Mouse (Mus musculus) embryonic stem cell, embryonic (primary cell): Measurements from ENCODE around the gene Rab11fip3.

ENCODE experiments used
- CTCF ChIA-PET, 4 experiments: fragments of 300-600 bp in 2 of 4; fragments of 350-600 bp in 2 of 4; sonication (Branson Sonifier 250); formaldehyde crosslinking; loops; one replicate each; lab custom pipeline; 2022; ENCODE audit warnings: inconsistent platforms in 2 of 4; lab: Charles Lee
- POLR2A ChIA-PET, 4 experiments: fragments of 300-600 bp in 2 of 4; fragments of 350-600 bp in 2 of 4; sonication (Branson Sonifier 250); formaldehyde crosslinking; loops; one replicate each; lab custom pipeline; 2022; ENCODE audit warnings: antibody characterized with exemption in 4 of 4, inconsistent platforms in 1 of 4; lab: Charles Lee

Gene Rab11fip3

GRCm38 (mm10) chr17:26005731-26006450 is 63.5 kb downstream of the Rab11fip3 start:
- CTCF ChIA-PET: interaction anchor here in 1 of 4 experiments (0.6 kb wide), 1 partner anchor 12 kb away, joined by 3 read pairs; no protein-coding TSS in a partner anchor

GRCm38 (mm10) chr17:26004711-26005110 is 64.6 kb downstream of the Rab11fip3 start:
- POLR2A ChIA-PET: interaction anchor here in 1 of 4 experiments (0.7 to 4.3 kb wide), 3 partner anchors 19 to 204 kb away, joined by 3 to 19 read pairs (median 3); partner anchors contain the start of gene Capn15

More at GRCm38 (mm10) chr17:26005731-26006450, 63.5 kb downstream of the Rab11fip3 start:
- POLR2A ChIA-PET: interaction anchor here in 2 of 4 experiments (0.6 to 4.3 kb wide), 5 partner anchors 9 to 216 kb away, joined by 3 to 19 read pairs (median 4); partner anchors contain the start of genes Capn15 (in 1 of the 2) and Decr2 (in 1 of the 2)

GRCm38 (mm10) chr17:26003864-26004263 is 65.5 kb downstream of the Rab11fip3 start:
- CTCF ChIA-PET: interaction anchor here in 2 of 4 experiments (0.6 to 1.9 kb wide), 2 partner anchors 8 to 94 kb away, joined by 3 to 10 read pairs; no protein-coding TSS in a partner anchor
- POLR2A ChIA-PET: interaction anchor here in 3 of 4 experiments (1.0 to 4.3 kb wide), 3 partner anchors 18 to 22 kb away, joined by 3 to 19 read pairs (median 5); partner anchors contain the start of gene Capn15 (in 2 of the 3)

More at GRCm38 (mm10) chr17:26004711-26005110, 64.6 kb downstream of the Rab11fip3 start:
- CTCF ChIA-PET: interaction anchor here in 1 of 4 experiments (0.6 kb wide), 1 partner anchor 87 kb away, joined by 5 read pairs; no protein-coding TSS in a partner anchor

DNA sequence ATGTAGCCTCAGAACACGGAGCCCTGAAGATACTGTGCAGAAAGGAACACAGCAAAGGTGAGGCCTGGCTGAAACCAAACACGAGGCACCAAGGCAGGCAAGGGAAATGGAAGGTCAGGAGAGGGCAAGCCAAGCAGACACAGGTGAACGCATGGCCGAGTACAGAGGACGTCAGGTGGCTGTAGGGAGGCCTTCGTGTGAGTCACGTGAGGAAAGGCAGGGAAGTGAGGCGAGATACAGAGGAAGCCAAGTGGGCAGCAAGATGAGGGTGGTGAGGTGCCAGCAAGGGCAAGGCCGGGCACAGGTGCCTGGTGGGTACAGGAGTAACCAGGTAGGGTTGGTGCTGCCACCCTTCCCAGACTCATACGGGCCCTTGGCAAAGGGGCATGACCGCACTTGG is 70.9 kb downstream of the Rab11fip3 start:
- CTCF ChIA-PET: interaction anchor here in 1 of 4 experiments (0.8 kb wide), 1 partner anchor 14 kb away, joined by 3 read pairs; no protein-coding TSS in a partner anchor
- POLR2A ChIA-PET: no interaction called here

- ChIA-PET POLR2A (interaction anchor here in 2 of 4 experiments (1.1 to 2.1 kb wide), 3 partner anchors 8 to 30 kb away, joined by 3 to 10 read pairs (median 10); partner anchors contain the start of gene Capn15 (in 1 of the 2)), CTCF (interaction anchor here in 2 of 4 experiments (0.6 to 2.7 kb wide), 2 partner anchors 12 to 16 kb away, joined by 3 to 9 read pairs; no protein-coding TSS in a partner anchor)
Observed at GRCm38 (mm10) chr17:25993489-25993888, 75.9 kb downstream of the Rab11fip3 start.

DNA sequence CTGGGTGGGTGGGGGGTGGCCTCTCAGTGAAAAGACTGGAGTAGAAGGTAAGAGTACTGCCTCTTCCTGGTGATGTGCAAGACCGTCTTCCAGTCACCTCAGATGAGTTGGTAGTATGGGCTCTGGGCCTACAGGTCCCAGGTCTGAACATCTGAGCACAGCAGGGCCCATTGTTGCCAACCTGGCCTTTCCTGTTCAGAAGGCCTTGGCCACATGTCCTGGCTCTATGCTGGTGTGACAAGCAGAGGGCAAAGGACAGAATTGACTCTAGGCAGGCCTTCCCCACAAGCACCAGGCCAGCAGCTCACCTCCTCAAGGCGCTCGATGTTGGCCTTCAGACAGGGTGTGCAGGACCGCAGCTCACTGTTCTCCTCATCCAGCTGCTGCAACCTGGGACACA is 77.1 kb downstream of the Rab11fip3 start:
- ChIA-PET CTCF (interaction anchor here (0.6 to 2.7 kb wide), 8 partner anchors 17 to 167 kb away, joined by 3 to 9 read pairs (median 4); no protein-coding TSS in a partner anchor), POLR2A (interaction anchor here in 1 of 4 experiments (0.6 to 1.1 kb wide), 3 partner anchors 162 to 1054 kb away, joined by 3 read pairs; no protein-coding TSS in a partner anchor)

DNA sequence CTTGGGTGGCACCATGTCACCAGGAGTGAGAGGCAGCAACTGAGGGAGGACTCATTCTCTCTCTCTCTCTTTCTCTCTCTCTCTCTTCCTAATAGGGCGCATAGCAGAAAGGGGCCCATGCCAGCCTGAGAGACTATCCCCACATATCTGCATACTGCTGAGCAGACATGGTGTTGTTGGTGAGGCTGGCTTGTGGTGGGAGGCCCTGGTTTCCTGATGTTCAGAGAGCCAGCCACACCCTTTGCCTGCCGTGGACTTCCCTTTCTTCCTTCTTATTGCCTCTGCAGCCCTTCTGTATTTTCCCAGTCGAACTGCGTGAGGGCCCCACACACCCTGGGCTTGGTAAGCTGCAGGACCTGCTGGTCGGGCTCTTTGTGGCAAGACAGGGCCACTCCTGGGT is 79.0 kb downstream of the Rab11fip3 start:
- POLR2A ChIA-PET: interaction anchor here in 2 of 4 experiments (0.9 to 1.4 kb wide), 3 partner anchors 17 to 78 kb away, joined by 3 to 4 read pairs (median 3); no protein-coding TSS in a partner anchor

DNA sequence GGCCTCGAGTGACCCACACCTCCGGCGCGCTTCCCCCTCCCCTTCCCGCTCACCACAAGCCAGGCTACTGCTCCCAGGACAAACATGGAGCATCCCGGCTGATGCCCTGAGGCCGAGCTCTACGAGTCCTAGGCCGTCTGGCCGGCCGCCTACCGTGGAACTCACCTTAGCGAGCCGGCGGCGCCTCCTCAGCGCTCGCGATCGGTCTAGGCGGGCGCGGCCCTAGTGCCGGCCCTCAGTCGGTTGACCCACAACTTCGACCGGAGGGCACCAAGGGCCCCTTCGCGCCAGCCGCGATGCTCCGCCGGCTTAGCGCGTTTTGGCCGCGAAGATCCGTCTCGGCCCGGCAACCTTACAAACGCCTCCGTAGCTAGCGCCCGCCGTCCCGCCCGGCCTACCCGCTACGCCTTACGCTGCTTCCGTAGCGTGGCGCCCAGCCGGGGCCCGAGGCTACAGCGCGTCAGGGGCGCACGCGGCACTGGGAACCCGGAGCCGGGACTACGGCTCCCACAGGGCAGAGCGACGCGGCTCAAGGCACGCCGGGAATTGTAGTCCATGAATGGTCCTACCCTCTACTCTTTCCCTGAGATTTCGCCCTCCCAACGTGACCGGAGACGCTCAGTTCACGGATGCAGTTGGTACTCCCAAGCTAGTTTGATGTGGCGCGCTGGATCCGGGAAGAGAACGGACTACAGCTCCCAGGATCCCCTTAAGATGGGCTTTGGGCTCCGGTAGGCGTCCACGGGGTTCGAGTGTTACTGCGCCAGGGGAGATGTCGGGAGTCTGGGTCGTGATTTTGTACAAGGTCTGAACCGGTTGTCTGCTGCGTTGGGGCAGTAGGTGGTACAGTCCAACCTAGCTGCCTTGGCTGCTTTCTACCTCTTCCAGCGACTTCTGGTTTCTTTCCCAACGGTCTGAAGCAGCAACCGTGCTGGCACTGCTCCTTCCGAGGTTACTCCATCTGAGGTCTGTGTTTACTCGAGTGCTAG is 83.8 kb downstream of the Rab11fip3 start, which contains the start of gene Capn15:
Gene Capn15 (minus strand): TSS at position 491 of the 989 bp plus-strand sequence.
- POLR2A ChIA-PET: interaction anchor here in 3 of 4 experiments (0.6 to 3.6 kb wide), 47 partner anchors 9 to 415 kb away, joined by 3 to 23 read pairs (median 4); partner anchors contain the start of genes Mettl26 (in 2 of the 3), Jmjd8 (in 1 of the 3), Mcrip2 (in 1 of the 3) and Nhlrc4 (in 1 of the 3)
- CTCF ChIA-PET: interaction anchor here (0.6 to 2.6 kb wide), 18 partner anchors 24 to 697 kb away, joined by 3 to 16 read pairs (median 4); partner anchors contain the start of gene Rab11fip3 (in 1 of the 4)

More for the DNA sequence above, 79.0 kb downstream of the Rab11fip3 start:
- CTCF ChIA-PET: interaction anchor here in 2 of 4 experiments (0.9 to 1.6 kb wide), 4 partner anchors 19 to 96 kb away, joined by 4 to 6 read pairs (median 4); no protein-coding TSS in a partner anchor

GRCm38 (mm10) chr17:25984556-25985305 is 84.6 kb downstream of the Rab11fip3 start:
- CTCF ChIA-PET: interaction anchor here in 3 of 4 experiments (1.2 to 2.6 kb wide), 8 partner anchors 24 to 105 kb away, joined by 3 to 16 read pairs (median 6); no protein-coding TSS in a partner anchor
- POLR2A ChIA-PET: interaction anchor here in 2 of 4 experiments (0.9 to 3.6 kb wide), 28 partner anchors 9 to 217 kb away, joined by 3 to 23 read pairs (median 6); partner anchors contain the start of genes Jmjd8 (in 1 of the 2), Mettl26 (in 1 of the 2), Rab11fip3 (in 1 of the 2) and Stub1 (in 1 of the 2)

DNA sequence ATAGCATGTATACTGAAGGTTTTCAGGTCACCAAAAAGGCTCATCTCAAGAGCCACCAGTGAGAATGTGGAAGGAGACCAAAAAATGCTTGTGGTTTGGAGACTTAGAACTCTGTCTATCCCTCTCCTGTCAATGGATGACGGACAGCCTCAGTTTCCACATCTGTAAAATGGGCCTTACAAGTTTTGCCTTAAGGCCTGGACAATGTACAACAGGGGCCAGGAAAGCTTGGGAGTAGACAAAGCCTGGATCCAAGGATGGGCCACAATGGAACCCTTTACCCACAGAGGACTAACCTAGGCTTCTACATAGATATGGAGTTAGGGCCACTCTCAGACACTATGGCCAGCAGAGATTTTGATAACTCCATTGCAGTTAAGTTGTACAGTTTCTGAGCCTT is 85.3 kb downstream of the Rab11fip3 start:
- ChIA-PET CTCF (no interaction called here), POLR2A (interaction anchor here in 3 of 4 experiments (0.5 to 3.6 kb wide), 9 partner anchors 10 to 151 kb away, joined by 3 to 23 read pairs (median 5); partner anchors contain the start of gene Stub1 (in 1 of the 3))

DNA sequence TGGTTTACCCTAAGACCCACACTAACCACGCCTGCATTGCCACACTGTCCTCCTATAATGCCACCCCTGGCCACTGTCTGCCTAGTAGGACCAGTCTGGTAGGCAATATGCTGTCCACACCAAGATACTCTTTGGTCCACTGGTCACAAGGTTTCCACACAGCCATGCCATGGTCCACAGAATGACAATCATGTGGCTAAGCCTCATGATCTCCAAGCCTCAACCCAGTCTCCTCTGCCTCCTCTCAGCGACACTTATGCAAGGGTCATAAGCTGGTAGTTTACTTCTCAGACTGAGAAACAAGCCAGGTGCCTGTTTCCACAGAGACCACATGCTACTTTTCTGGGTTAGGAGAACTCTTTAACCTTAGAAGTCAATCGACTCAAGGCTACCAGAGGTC is 86.4 kb downstream of the Rab11fip3 start:
- CTCF ChIA-PET: no interaction called here
- POLR2A ChIA-PET: interaction anchor here in 1 of 4 experiments (1.2 kb wide), 1 partner anchor 12 kb away, joined by 4 read pairs; no protein-coding TSS in a partner anchor

- CTCF ChIA-PET: interaction anchor here in 2 of 4 experiments (0.6 to 1.5 kb wide), 4 partner anchors 28 to 385 kb away, joined by 3 to 11 read pairs (median 4); no protein-coding TSS in a partner anchor
- POLR2A ChIA-PET: interaction anchor here in 1 of 4 experiments (0.6 to 1.1 kb wide), 4 partner anchors 12 to 139 kb away, joined by 3 to 4 read pairs (median 4); no protein-coding TSS in a partner anchor
Observed at GRCm38 (mm10) chr17:25980854-25981253, 88.5 kb downstream of the Rab11fip3 start.

GRCm38 (mm10) chr17:25979829-25980738 is 89.3 kb downstream of the Rab11fip3 start:
- ChIA-PET CTCF (interaction anchor here in 2 of 4 experiments (1.4 to 1.5 kb wide), 2 partner anchors 28 to 86 kb away, joined by 3 read pairs; no protein-coding TSS in a partner anchor), POLR2A (interaction anchor here in 1 of 4 experiments (0.9 to 1.4 kb wide), 2 partner anchors 16 to 89 kb away, joined by 3 read pairs; partner anchors contain the start of gene Rab11fip3)

- CTCF ChIA-PET: interaction anchor here (0.6 to 0.9 kb wide), 8 partner anchors 36 to 787 kb away, joined by 3 to 7 read pairs (median 4); no protein-coding TSS in a partner anchor
- POLR2A ChIA-PET: interaction anchor here (0.6 to 3.6 kb wide), 10 partner anchors 10 to 650 kb away, joined by 3 to 11 read pairs (median 6); partner anchors contain the start of gene Capn15 (in 2 of the 4)
Observed at GRCm38 (mm10) chr17:25970954-25971707, 98.2 kb downstream of the Rab11fip3 start.
